Mouse (Mus musculus) bone marrow, adult 2 months (tissue): Measurements from ENCODE around the gene 2010300C02Rik.

ENCODE experiments used
- CTCF ChIP-seq: fragments of 200-500 bp; IDR thresholded peaks from 2 replicates; pipeline ENCODE4 v1.5.1; 2011; ENCODE audit warnings: low read length, control low read depth; ENCODE audit not compliant: control insufficient read depth, insufficient read depth
- POLR2A ChIP-seq: fragments of 200-500 bp; IDR thresholded peaks from 2 replicates; pipeline ENCODE4 v1.6.1; 2011; ENCODE audit warnings: low read depth, mild to moderate bottlenecking, control low read depth, low read length, borderline replicate concordance; ENCODE audit not compliant: control insufficient read depth

- no peak for TF ChIP-seq POLR2A
- no peak for TF ChIP-seq CTCF
Measured at GRCm38 (mm10) chr1:37717415-37718195, 2.3 kb downstream of the 2010300C02Rik start.
